Mouse (Mus musculus): Measurements from ENCODE around the gene Wdr12.
A peak's percentile ranks its signal among the peaks of the same experiment; 100 is the strongest.
"Not testable (repeated sequence)": the region's sequence is repeated elsewhere in the genome, so short reads cannot be mapped to it uniquely, and the experiment has no call there.

The Wdr12 gene

DNA sequence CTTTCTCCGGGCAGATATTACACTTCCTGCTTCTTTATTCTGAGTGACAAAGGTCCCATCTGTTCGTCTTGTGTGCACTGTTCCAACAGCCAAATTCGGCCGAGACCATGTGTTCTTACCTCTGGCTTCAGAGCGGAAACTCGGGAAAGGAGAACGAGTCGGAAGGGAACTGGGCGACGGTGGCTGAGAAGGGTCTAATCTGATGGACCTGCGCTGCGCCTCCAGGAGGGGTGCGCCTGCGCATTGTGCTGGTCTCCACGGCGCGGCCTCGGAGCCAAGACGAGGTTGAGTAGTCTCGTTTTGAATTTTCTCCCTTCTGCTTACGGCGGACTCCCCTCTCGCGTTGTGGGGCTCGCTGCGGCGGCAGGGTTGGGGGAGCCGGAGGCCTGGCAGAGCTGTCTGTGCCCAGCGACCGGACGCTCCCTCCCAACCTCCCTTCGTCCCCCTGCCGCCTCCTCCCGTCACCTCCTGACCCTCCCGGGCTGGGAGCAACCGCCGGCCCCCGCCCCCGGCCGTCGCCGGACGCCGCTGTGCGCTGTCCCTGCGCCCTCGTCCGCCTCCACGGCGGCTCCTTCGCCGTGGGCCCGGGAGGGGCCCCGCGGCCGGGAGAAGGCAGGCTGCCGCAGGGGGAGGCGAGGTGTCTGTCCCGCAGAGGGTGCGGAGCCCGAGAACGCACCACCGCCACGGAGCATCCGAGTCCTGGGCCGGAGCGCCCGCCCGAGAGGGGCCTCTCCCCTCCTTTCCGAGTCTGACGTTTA lies at the start of gene Wdr12, which contains the start of gene Carf:
TSS of gene Wdr12 (minus strand) at position 622 of the 758 bp plus-strand sequence.
TSS of gene Carf (plus strand) at position 224 of the 758 bp plus-strand sequence.
- DNase-seq (ENCODE audit: low spot score): peak; percentile 89

GRCm38 (mm10) chr1:60137346-60137745 lies 38.9 kb upstream of the Wdr12 start:
- DNase-seq (ENCODE audit: low spot score): no peak

- no peak for DNase-seq (ENCODE audit: low spot score)
These were observed 19.4 kb upstream of the Wdr12 start for GRCm38 (mm10) chr1:60117721-60118455.

DNA sequence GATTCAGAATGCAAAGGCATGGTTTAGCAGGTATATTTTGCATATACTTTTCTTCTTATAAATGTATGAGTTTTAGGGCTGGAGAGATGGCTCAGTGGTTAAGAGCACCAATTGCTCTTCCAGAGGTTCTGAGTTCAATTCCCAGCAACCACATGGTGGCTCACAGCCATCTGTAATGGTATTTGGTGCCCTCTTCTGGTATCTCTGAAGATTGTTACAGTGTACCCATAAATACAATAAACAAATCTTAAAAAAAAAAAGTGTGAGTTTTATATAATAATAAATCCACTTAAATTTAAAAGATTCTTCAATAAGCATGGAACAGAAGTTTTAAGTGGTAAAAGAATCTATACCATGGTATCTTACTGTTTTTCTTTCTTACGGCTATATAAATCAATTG lies 6.1 kb upstream of the Wdr12 start:
- DNase-seq (ENCODE audit: low spot score): no peak

DNA sequence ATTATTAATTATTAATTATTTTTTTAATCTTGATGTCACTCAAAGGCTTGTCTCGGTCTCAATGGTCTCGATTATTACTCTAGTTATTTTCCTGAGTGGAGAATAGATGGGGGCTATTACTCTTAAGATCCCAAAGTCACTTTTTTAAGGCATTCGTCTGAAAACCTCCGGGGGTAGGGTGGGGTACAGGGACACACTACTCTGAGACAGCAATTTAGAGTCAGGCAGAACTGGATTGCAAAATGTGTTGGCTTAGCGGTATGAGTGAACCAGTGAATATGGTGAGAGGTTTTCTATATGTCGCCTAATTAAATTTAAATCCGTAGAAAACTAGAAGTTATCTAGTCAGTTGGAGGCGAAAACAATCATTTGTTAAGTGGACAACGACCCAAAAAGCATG lies 394 bp upstream of the Wdr12 start:
- DNase-seq (ENCODE audit: low spot score): no peak

DNA sequence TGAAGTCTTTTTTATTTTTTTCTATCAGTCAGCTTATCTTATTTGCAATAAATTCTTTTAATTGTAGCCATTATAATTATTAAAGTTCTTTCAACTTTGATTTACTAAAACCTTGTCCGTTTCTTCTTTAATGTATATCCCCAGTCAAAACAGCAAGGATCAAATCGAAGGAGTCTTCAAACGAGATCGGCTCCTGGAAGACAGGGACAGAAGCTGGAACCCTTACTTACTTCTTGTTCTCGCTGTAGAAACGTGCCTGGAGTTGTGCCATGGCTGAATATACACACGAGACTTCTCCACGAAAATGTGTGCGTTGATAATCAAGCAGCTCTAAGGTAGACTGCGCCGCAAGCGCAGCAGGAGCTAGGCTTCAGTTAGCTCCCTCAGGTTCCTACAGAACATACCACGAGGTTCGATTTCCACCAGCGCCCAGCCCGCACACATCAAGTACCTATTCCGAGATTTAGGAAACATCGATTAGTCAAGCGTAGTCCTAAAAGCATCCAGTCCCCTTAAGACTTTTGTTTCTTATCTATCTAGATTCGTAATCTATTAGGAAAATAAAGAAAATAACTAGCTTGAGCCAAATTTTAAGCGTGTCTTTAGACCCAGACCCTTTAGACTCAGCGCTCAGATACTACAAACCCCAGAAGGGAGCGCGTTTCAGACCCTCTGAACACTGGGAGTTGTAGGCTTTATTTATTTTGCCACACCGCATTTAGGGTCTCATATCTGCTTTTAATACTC lies 995 bp downstream of the Wdr12 start:
- DNase-seq (ENCODE audit: low spot score): peak; percentile 49

DNA sequence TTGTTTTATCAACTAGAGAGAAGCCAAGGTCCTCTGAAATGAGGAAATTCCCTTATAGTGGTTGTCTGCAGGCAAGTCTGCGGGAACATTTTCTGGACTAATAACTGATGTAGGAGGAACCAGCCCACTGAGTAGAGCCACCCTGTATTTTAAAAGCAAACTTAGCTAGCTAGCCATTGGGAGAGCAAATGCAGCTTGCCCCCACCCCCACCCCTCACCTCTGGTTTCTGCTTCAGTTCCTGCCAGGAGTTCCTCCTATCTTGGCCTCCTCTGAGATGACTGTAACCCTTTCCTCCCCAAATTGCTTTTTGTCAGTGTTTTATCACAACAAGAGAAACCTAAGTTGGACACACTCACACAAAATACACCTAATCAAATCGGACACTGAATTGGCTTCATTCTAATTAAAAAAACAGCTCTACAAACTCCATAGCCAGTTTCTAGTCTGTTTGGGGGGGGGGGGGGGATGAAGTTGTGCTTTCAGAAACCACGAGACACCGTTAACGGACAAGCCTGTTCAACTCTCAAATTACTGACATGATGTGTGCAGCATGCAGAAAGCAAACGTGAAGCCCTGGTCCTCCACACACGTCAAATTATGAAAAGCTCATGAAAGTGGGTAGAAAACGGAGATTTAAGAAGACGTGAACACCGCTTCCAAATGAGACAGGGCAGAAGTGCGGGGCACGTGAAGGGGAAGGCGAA lies 1.7 kb downstream of the Wdr12 start:
- no peak for DNase-seq (ENCODE audit: low spot score)

GRCm38 (mm10) chr1:60076411-60076810 lies 22.0 kb downstream of the Wdr12 start:
- no peak for DNase-seq (ENCODE audit: low spot score)

GRCm38 (mm10) chr1:60075590-60075989 lies 22.9 kb downstream of the Wdr12 start:
- no peak for DNase-seq (ENCODE audit: low spot score)

GRCm38 (mm10) chr1:60074935-60075334 lies 23.5 kb downstream of the Wdr12 start:
- DNase-seq (ENCODE audit: low spot score): no peak

- not testable (repeated sequence) for DNase-seq (ENCODE audit: low spot score)
These were observed 27.7 kb downstream of the Wdr12 start for GRCm38 (mm10) chr1:60070725-60071124.

DNA sequence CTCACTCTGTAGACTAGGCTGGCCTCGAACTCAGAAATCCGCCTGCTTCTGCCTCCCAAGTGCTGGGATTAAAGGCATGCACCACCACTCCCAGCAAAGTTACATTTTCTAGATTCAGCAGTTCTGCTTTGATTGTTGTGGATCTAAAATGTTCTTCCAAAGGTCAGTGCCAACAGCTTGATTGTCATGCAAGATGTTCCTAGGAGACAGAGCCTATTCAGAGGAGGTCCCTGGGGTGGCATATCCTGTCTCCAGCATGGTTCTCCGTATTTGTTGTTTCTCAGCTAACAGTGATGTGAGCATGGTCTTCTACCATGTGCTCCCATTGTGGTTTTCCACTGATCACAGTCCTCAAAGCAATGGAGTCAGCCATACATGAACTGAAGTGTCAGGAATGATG lies 42.1 kb downstream of the Wdr12 start:
- DNase-seq (ENCODE audit: low spot score): no peak

DNA sequence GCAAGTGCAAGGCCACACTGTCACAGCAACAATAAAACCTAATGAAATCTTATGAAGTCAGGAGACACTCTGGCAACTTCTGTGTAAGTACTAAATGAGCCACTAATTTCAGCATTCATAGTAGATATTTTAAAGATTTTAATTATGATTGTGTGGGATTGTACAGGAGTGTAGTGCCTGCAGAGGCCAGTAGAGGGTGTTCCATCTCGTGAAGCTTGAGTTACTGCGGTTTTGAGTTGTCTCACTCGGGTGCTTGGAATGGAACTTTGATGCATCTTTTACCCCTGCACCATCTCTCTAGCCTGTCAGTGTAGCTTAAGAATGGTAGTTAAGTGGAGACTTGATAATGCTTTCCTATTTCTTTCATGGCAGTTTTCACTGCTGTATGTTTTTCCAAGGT lies 43.8 kb downstream of the Wdr12 start:
- no peak for DNase-seq (ENCODE audit: low spot score)

GRCm38 (mm10) chr1:60047481-60047880 lies 51.0 kb downstream of the Wdr12 start:
- not testable (repeated sequence) for DNase-seq (ENCODE audit: low spot score)

- DNase-seq (ENCODE audit: low spot score): no peak
These were observed 53.9 kb downstream of the Wdr12 start for GRCm38 (mm10) chr1:60044595-60044994.

GRCm38 (mm10) chr1:60042796-60043469 lies 55.5 kb downstream of the Wdr12 start, which contains the start of gene Ica1l:
Gene Ica1l, minus strand, starts transcription at chr1:60043184.
- DNase-seq (ENCODE audit: low spot score): no peak

- DNase-seq (ENCODE audit: low spot score): no peak
These were observed 56.0 kb downstream of the Wdr12 start for GRCm38 (mm10) chr1:60042398-60042795.

DNA sequence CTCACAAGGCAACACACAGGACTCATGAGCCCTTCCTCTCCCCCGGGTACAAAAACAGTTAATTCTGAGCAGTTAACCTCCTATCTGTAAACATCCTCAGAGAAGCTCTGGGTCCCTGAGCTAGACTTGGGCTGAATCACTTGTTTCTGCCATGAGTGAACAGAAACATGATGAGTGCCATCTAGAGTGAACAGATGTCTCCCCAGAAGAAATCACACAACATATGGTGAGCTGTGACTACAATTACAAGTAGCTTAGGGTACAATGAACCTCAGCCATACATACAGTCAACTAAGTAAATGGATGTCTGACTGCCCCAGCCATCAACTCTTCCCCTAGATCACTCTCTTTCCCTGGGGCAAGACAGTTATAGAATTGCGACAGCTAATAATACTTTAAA lies 63.4 kb downstream of the Wdr12 start:
- DNase-seq (ENCODE audit: low spot score): no peak
